Mouse (Mus musculus): Measurements from ENCODE around the gene Lrrc1. TPM values are rescaled to one million over a fixed set of nuclear protein-coding genes. Genes with fewer than 3 reads are reported as not detected.

The Lrrc1 gene
- polyA plus RNA-seq, 1 experiment from 2014 or later, result 12.5 TPM

DNA sequence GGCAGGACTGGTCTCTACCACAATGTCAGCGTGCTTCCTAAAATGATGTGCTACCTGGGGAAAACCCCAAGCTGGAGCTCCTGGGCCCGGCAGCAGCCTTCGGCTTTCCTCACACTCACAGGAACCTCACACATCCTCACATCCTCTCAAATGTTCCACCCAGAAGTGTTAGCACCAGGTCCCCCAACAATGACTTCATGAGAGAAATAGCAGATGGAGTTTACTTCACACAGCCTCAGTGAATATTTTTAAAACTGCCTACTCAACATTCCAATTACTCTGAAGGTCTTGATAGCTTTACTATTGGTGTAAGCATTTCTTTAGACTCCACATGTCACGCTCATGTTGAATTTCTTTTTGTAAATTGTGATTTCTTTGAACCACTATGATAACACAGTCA lies 27.2 kb upstream of the Lrrc1 start:
- WGBS, result 86% methylated on average over 4 of the region's 4 CpGs
- Histone ChIP-seq H3K9ac (no peak overlapping the region), H3K4me1 (peaks cover 6% of the 10 kb centered on the region), H3K27me3 (no peaks in the 10 kb centered on the region), H3K36me3 (ENCODE audit: poor library complexity, severe bottlenecking) (no peaks in the 10 kb centered on the region), H3K4me2 (no peak overlapping the region), H3K4me3 (no peak overlapping the region), H3K9me3 (replicated peaks) (no peaks in the 10 kb centered on the region), H3K27ac (no peak overlapping the region)
- no peak for ATAC-seq

GRCm38 (mm10) chr9:77568789-77569506 lies 24.3 kb upstream of the Lrrc1 start:
- ATAC-seq, result peak; percentile 93

GRCm38 (mm10) chr9:77561827-77562226 lies 17.2 kb upstream of the Lrrc1 start:
- no peak overlapping the region for H3K27ac ChIP-seq
- H3K4me3 ChIP-seq, result no peak overlapping the region
- no peaks in the 10 kb centered on the region; the same call in 1 of the 2 replicates for H3K9me3 ChIP-seq (replicated peaks)
- no peak overlapping the region for H3K4me2 ChIP-seq
- ATAC-seq, result no peak
- no peaks in the 10 kb centered on the region for H3K27me3 ChIP-seq
- H3K4me1 ChIP-seq, result no peaks in the 10 kb centered on the region
- no peaks in the 10 kb centered on the region for H3K36me3 ChIP-seq (ENCODE audit: poor library complexity, severe bottlenecking)
- no peak overlapping the region for H3K9ac ChIP-seq

More at GRCm38 (mm10) chr9:77568789-77569506, 24.3 kb upstream of the Lrrc1 start:
- H3K9ac ChIP-seq, result no peak overlapping the region
- peak overlapping the region; percentile 26; the same call in 1 of the 2 replicates for H3K4me2 ChIP-seq
- WGBS, result 14% methylated on average over 13 of the region's 13 CpGs
- H3K4me1 ChIP-seq, result peaks cover 6% of the 10 kb centered on the region
- H3K27ac ChIP-seq, result peak overlapping the region; percentile 36; the same call in 1 of the 2 replicates
- H3K4me3 ChIP-seq, result no peak overlapping the region
- H3K36me3 ChIP-seq (ENCODE audit: poor library complexity, severe bottlenecking), result no peaks in the 10 kb centered on the region
- H3K9me3 ChIP-seq (replicated peaks), result no peaks in the 10 kb centered on the region
- no peaks in the 10 kb centered on the region for H3K27me3 ChIP-seq

- H3K9ac ChIP-seq, result no peak overlapping the region
- no peak overlapping the region for H3K4me2 ChIP-seq
- no peaks in the 10 kb centered on the region; the same call in 1 of the 2 replicates for H3K9me3 ChIP-seq (replicated peaks)
- no peak overlapping the region for H3K4me3 ChIP-seq
- no peaks in the 10 kb centered on the region for H3K36me3 ChIP-seq (ENCODE audit: poor library complexity, severe bottlenecking)
- WGBS, result 74% methylated on average over 3 of the region's 3 CpGs
- H3K27ac ChIP-seq, result no peak overlapping the region
- no peak for ATAC-seq
- no peaks in the 10 kb centered on the region for H3K4me1 ChIP-seq
- no peaks in the 10 kb centered on the region for H3K27me3 ChIP-seq
Measured at GRCm38 (mm10) chr9:77557963-77558362, 13.3 kb upstream of the Lrrc1 start.

DNA sequence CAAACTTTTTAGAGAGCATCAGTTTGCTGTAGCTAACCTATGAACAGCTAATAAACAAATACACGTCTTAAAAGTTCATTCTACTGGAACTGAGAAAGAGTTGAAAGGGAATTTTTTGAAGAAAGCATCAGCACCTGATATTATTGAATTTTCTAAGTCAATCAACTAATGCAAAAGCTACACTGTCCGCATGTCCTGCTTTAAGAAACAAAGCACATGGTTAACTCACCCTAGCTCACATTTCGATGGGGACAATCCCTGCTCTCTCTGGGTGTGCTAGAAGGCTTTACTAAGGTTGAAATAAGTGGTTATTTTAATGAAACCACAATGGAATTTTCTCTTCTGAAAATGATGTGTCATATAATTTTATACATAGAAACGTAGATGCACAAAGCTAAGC lies 12.5 kb upstream of the Lrrc1 start:
- Histone ChIP-seq H3K9ac (no peak overlapping the region), H3K27me3 (no peaks in the 10 kb centered on the region), H3K27ac (no peak overlapping the region), H3K9me3 (replicated peaks) (no peaks in the 10 kb centered on the region), H3K4me1 (no peaks in the 10 kb centered on the region), H3K4me2 (no peak overlapping the region), H3K36me3 (ENCODE audit: poor library complexity, severe bottlenecking) (no peaks in the 10 kb centered on the region), H3K4me3 (no peak overlapping the region)
- no peak for ATAC-seq
- 86% methylated on average over 4 of the region's 4 CpGs for WGBS

DNA sequence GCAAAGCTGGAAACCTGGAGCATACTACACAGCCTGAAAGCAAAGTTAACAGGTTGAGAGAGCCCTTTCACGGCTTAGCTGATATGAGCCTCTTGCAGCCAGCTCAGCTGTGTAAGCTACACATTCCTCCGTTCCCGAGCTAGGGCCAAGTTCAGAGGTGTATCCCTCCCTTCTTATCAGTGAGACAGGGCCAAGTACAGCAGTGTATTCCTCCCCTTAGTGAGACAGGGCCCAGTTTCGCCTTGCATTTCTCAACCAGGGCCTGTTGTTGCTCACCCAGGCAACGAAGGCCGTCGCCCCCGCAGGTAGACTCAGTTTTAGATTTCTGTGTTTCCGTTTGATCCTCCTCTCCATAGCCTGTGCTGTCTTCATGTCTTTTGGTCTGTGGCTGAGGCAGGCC lies 11.8 kb upstream of the Lrrc1 start:
- H3K36me3 ChIP-seq (ENCODE audit: poor library complexity, severe bottlenecking), result no peaks in the 10 kb centered on the region
- no peak overlapping the region for H3K27ac ChIP-seq
- no peak for ATAC-seq
- WGBS, result 91% methylated on average over 9 of the region's 9 CpGs
- H3K9ac ChIP-seq, result no peak overlapping the region
- no peak overlapping the region for H3K4me3 ChIP-seq
- no peaks in the 10 kb centered on the region for H3K27me3 ChIP-seq
- H3K9me3 ChIP-seq (replicated peaks), result no peaks in the 10 kb centered on the region
- no peak overlapping the region for H3K4me2 ChIP-seq
- no peaks in the 10 kb centered on the region for H3K4me1 ChIP-seq

DNA sequence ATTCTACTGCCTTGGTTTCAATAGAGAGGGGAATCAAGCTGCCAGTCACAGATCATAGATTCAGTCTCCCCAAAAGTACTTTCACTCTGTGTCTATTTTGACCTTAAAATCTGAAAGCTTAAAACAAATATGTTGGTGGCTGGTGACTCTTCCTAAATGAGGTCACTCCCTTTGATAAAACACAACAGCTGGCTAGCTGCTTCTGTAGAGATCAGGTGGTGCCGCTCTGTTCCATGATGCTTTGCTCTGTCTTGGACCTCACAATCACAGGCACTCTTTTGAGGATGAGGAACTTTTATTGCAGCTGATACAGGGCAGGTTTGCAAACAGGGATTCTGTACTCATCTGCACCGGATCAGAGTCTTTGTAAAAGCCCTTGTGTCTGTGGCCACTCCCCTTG lies 8.8 kb upstream of the Lrrc1 start:
- Histone ChIP-seq H3K4me3 (no peak overlapping the region), H3K36me3 (ENCODE audit: poor library complexity, severe bottlenecking) (no peaks in the 10 kb centered on the region), H3K4me1 (no peaks in the 10 kb centered on the region), H3K27ac (no peak overlapping the region), H3K4me2 (no peak overlapping the region), H3K9me3 (replicated peaks) (no peaks in the 10 kb centered on the region), H3K9ac (no peak overlapping the region), H3K27me3 (no peaks in the 10 kb centered on the region)
- ATAC-seq, result no peak
- WGBS, result 63% methylated on average over 2 of the region's 2 CpGs

GRCm38 (mm10) chr9:77551036-77551512 lies 6.4 kb upstream of the Lrrc1 start:
- Histone ChIP-seq H3K36me3 (ENCODE audit: poor library complexity, severe bottlenecking) (no peaks in the 10 kb centered on the region), H3K9ac (no peak overlapping the region), H3K4me2 (no peak overlapping the region), H3K4me3 (no peak overlapping the region), H3K4me1 (no peaks in the 10 kb centered on the region), H3K9me3 (replicated peaks) (no peaks in the 10 kb centered on the region), H3K27me3 (no peaks in the 10 kb centered on the region), H3K27ac (no peak overlapping the region)
- ATAC-seq, result no peak
- WGBS, result 72% methylated on average over 7 of the region's 7 CpGs

DNA sequence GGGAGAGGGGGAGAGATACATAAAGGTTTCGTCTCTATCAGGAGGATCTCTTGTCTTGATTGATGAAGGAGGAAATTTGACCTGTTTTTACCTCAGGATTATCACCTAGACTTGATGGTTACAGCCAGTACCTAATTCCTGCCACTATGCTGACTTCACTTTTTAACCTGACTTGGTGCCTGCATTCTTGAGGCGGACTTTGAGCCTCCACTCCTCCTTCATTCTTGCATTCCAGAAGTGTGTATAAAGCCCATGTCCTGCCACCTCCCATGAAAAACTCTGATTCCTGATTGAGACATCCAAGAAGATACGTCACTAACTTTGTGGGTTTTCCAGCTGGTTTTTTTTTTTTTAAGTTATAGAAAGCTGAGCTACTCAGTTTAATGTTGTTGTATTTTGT lies 1.3 kb upstream of the Lrrc1 start:
- H3K4me2 ChIP-seq, result no peak overlapping the region
- 53% methylated on average over 3 of the region's 3 CpGs for WGBS

DNA sequence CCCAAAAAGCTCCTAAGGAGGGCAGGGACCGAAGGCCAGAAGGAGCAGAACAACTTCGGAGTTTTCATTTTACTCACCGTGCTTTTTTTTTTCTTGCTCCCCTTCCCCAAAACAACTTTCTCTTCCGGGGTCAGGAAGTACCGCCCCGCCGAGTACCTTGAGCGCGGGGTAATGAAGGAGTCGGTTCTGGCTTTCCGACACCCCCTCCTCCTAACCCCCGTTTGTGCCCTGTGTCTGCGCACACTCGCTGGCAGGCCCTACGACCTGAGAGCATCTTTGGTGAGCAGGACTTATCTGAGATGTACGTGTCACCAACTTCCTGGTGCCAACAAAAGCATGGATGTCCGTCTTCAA lies 375 bp upstream of the Lrrc1 start:
- Histone ChIP-seq H3K9ac (peak overlapping the region; percentile 85), H3K4me3 (peak overlapping the region; percentile 87), H3K9me3 (replicated peaks) (no peaks in the 10 kb centered on the region), H3K27me3 (no peaks in the 10 kb centered on the region), H3K36me3 (ENCODE audit: poor library complexity, severe bottlenecking) (no peaks in the 10 kb centered on the region), H3K4me1 (peaks cover 35% of the 10 kb centered on the region), H3K4me2 (peak overlapping the region; percentile 96), H3K27ac (no peak overlapping the region)
- 0% methylated on average over 17 of the region's 17 CpGs for WGBS
- ATAC-seq, result peak; percentile 52

More for the DNA sequence above, 1.3 kb upstream of the Lrrc1 start:
- no peak for ATAC-seq
- Histone ChIP-seq H3K9ac (no peak overlapping the region), H3K9me3 (replicated peaks) (no peaks in the 10 kb centered on the region), H3K27ac (no peak overlapping the region), H3K27me3 (no peaks in the 10 kb centered on the region), H3K4me1 (peaks cover 35% of the 10 kb centered on the region), H3K36me3 (ENCODE audit: poor library complexity, severe bottlenecking) (no peaks in the 10 kb centered on the region), H3K4me3 (no peak overlapping the region)

DNA sequence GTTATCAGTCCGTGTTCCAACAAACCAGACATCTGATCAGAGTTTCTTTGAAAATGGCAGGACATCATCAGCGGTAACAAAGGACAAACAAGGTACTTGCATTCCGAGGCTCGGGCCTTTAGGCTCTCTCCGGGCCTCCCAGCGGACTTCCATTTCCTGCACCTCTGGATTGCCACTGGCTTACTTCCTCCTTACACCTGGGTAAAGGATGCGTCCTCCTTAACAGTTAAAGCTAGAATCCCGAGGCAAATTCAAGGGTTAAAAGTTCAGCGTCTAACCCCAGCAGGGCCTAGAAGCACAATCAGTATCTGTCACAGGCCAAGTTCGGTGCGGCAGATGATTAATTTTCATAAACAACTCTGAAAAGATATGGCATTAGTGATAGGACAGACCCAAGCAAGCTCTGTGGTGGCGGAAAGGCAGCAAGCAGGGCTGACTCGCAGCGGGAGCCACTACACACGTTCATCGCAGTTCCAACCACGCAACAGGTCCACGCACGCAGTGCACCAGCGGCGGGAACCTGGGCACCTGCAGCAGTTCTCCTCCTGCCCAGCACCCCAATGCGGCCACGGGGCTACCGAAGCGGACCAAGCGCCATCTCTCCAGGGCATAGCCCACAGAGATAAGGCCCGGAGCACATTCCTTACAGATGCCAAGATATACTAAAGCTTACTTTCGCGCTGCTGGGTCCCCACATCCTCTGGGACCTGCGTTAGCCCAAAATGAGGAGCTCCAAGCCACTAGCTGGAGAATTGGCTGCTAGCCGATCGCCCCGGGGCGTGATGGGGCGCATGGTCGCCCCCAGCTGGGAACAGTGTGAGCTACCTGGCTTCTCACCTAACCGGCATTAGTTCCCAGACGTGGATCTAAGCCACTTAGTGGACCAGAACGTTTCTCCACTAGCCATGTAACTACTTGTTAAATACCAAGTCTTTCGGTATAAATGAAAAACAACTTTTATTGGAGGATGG lies 1.0 kb downstream of the Lrrc1 start:
- no peaks in the 10 kb centered on the region for H3K36me3 ChIP-seq (ENCODE audit: poor library complexity, severe bottlenecking)
- H3K27me3 ChIP-seq, result no peaks in the 10 kb centered on the region
- H3K9ac ChIP-seq, result peak overlapping the region; percentile 85
- H3K4me3 ChIP-seq, result peak overlapping the region; percentile 87
- WGBS, result under 1% methylated on average over 40 of the region's 40 CpGs
- H3K4me2 ChIP-seq, result peak overlapping the region; percentile 96
- ATAC-seq, result peak; percentile 22
- H3K4me1 ChIP-seq, result peaks cover 35% of the 10 kb centered on the region
- H3K27ac ChIP-seq, result peak overlapping the region; percentile 81; the same call in 1 of the 2 replicates
- H3K9me3 ChIP-seq (replicated peaks), result no peaks in the 10 kb centered on the region

DNA sequence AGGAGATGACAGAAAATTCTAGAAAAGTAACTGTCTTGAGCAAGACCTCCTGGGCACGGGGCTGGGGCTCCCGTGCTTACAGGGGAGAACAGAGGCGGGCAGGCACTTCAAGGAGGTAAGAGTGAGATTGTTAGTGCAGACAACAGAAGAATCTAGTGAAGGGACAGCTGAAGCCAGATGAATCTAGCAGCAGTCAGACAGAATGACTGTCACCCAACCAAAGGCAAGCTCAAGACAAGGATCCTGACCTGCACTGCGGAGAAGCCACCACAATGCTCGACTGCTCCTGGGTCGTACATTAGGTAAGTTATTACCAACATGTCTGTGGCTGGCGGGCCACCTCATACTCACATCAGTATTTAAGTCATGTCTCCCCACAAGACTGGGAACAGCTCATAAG lies 3.1 kb downstream of the Lrrc1 start:
- no peak for ATAC-seq
- Histone ChIP-seq H3K4me2 (no peak overlapping the region), H3K4me3 (no peak overlapping the region), H3K9me3 (replicated peaks) (no peaks in the 10 kb centered on the region), H3K9ac (no peak overlapping the region), H3K36me3 (ENCODE audit: poor library complexity, severe bottlenecking) (no peaks in the 10 kb centered on the region), H3K27me3 (no peaks in the 10 kb centered on the region), H3K27ac (no peak overlapping the region), H3K4me1 (peaks cover 43% of the 10 kb centered on the region)
- WGBS, result 93% methylated on average over 7 of the region's 7 CpGs
